Mouse (Mus musculus) spleen, adult 18-20 months (tissue): ENCODE results near the gene Olfr1412.

Experiments
- DNase-seq, 2 experiments: peaks; one replicate each; pipeline ENCODE4 v3.0.0; 2022; ENCODE audit warnings: mixed read lengths in 2 of 2

The Olfr1412 gene

DNA sequence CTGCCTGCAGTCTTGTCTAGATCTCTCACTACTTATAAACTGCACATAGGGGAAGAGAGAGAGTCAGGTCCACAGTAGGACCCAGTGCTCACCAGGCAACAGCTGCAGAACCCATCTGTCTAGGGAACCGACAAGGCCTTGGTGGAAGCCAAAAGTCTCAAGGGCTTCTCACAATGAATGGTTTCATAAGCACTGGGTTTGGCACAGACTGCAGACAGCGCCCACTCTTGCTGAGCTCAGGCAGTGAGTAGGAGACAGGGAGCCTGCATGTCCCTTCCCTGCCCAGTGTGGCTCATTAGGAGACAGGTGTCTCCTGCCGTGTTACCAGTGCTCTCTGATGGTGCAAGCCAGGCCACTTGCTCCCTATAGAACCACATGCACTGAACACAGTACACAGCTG is 52.6 kb downstream of the Olfr1412 start:
- no peak for DNase-seq

DNA sequence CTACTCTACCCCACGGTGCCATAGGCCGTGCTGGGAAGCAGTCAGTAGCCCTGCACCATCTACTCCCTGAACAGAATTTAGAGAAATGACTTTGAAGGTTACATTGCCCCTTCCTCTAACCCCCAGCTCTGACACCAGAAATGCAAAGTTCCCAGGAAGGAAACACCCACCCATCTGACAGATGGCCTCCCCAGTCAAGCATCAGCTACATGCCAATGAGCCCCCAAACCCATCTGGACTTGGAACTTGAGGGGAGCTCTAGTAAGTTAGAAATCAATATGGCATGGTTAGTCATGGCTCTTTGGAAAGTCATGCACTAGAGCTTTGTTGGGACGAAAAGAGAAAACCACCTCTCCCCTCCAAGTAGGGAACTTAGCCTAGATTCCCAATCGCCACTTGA is 53.2 kb downstream of the Olfr1412 start:
- no peak for DNase-seq

DNA sequence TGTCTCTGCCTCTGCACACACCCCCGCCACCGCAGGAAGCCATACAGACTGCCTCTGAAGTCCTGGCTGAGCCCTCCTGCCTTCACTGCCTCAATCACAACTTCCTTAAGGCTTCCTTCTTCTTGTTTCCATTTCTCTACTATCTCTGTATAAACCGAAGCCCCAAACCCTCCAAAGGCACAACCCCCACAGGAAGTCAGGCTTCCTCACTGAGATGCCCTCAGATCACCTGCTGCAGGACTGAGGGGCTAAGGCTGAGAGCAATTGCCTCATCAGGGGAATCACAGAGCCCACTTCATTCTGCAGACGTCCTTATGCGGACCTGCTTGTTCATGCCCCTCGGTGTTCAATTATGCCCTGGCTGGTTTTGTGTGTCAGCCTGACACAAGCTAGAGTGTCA is 54.8 kb downstream of the Olfr1412 start:
- DNase-seq = no peak
